In genomic region chr2:33705687-33706320, GRCm38 (mm10) we compare ENCODE assay signal across 14 mouse cellular contexts.
"Had no signal": no experiment of that assay in that cellular context is flagged by ENCODE, and none has a peak within 500 bp of the region (broad histone marks: within the 10 kb centered on the region; RNA-seq: fewer than 3 reads in every experiment).

No protein-coding gene starts in this region.

- ATAC-seq: liver, embryonic 12.5 days had no signal

- H3K36me3 ChIP-seq: liver, embryonic 12.5 days had no signal

- H3K4me1 ChIP-seq: liver, embryonic 12.5 days had no signal

- H3K4me2 ChIP-seq: liver, embryonic 12.5 days; lung, embryonic 14.5 days; midbrain, embryonic 11.5 days had no signal

- DNase-seq: kidney, adult 11 months; kidney, adult 9 months; kidney, postnatal 4 days; left cerebral cortex, postnatal 4 days; lung, embryonic 14.5 days; lung, postnatal 14 days; thymus, postnatal 4 days had no signal

- H3K9me3 ChIP-seq: liver, embryonic 12.5 days; megakaryocyte, embryonic 14.5 days had no signal

- H3K27ac ChIP-seq: kidney, postnatal 0 days; layer of hippocampus, adult 2 months; liver, embryonic 12.5 days; macrophage; stomach, postnatal 0 days had no signal

- H3K9ac ChIP-seq: liver, embryonic 12.5 days; lung, embryonic 14.5 days had no signal

- H3K4me3 ChIP-seq: layer of hippocampus, adult 2 months; liver, embryonic 12.5 days; megakaryocyte, embryonic 14.5 days had no signal
